Mouse (Mus musculus) heart, adult 2 months (tissue): Measurements from ENCODE around the gene Gm37240.

Source experiments
- CTCF ChIP-seq: fragments of 200-600 bp; IDR thresholded peaks from 2 replicates; pipeline ENCODE4 v1.8.1; 2022; ENCODE audit warnings: antibody characterized with exemption, mild to moderate bottlenecking, moderate library complexity
- POLR2A ChIP-seq: fragments of 200-500 bp; IDR thresholded peaks from 2 replicates; pipeline ENCODE4 v1.6.1; 2011; ENCODE audit warnings: mild to moderate bottlenecking, low read depth, low read length, control low read depth; ENCODE audit not compliant: insufficient read depth

GRCm38 (mm10) chr3:85927296-85927695 is 40.0 kb upstream of the Gm37240 start:
- TF ChIP-seq CTCF (no peak), POLR2A (no peak)
